Mouse (Mus musculus): Measurements from ENCODE around the gene Pcbp4.

DNA sequence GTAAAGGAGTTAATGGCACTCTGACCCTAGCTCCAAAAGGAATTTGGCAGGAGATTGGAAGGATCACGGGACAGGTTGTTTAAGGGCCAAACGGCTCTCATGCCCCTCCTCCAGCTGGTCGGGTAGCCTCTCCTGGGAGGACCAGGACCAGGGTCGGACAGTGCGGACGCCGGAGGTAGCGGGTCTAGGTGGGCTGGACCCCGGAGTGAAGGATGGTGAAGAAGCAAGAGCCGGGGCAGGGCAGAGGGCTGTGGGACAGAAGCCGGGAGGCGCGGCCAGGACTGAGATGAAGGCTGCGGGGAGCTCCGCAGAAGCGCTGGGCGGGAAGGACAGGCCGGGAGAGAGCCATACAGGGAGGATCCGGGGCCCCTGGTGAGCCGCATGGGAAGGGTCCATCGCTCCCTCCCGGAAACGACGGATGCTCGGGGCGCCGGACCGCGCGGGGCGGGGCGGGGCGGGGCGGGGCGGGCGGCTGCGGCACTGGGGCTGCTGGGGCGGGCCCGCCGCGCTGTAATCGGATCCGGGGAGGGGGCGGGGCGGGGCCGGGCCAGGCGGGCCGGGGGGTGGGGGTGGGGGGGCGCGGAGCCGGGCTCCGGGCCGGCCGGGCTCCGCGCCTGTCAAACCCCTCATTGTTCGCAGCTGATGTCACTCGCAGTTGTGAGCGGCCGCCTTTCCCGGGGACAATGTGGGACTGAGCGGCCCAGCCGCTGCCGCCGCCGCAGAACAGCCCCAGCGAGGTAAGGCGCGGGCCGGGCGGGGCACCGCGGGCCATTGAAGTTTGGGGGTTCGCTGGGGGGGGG lies at the start of gene Pcbp4:
- TF ChIP-seq POLR2A (IDR thresholded peaks at IDR 0.05; ENCODE audit: borderline replicate concordance, control insufficient read depth, low read depth, low read length) (no peak), CTCF (IDR thresholded peaks at IDR 0.05; ENCODE audit: control insufficient read depth, insufficient read depth, low read length) (no peak)
